Mouse (Mus musculus): ENCODE data around the gene Zfyve28. TPM values are rescaled to one million over a fixed set of nuclear protein-coding genes. Genes with fewer than 3 reads are reported as not detected.

The Zfyve28 gene
- 0.27 and 0.29 TPM in 2 replicates for polyA plus RNA-seq (2015; fragmentation: Nextera tagmentation; extraction: Ambion mirVana)

GRCm38 (mm10) chr5:34288154-34288716 lies at the start of gene Zfyve28, which contains the start of gene Cfap99:
TSS of gene Zfyve28 (minus strand) at chr5:34288449.
TSS of gene Cfap99 (plus strand) at chr5:34288600.
- Histone ChIP-seq H3K36me3 (ENCODE audit: control insufficient read depth, insufficient read depth, low read length) (no peaks in the 10 kb centered on the region), H3K27me3 (ENCODE audit: control insufficient read depth, insufficient read depth, low read length) (peaks cover 4% of the 10 kb centered on the region), H3K27ac (replicated peaks) (no peak within 1 kb of the TSS), H3K4me2 (replicated peaks; ENCODE audit: low read depth) (peak within 1 kb of the TSS; percentile 80), H3K9me3 (ENCODE audit: control insufficient read depth, low read length) (no peaks in the 10 kb centered on the region), H3K4me3 (ENCODE audit: low read depth, low read length) (peak within 1 kb of the TSS; percentile 52), H3K9ac (ENCODE audit: low read length) (no peak within 1 kb of the TSS), H3K4me1 (replicated peaks; ENCODE audit: control insufficient read depth, insufficient read depth) (0 out of 2 replicates have a peak, but pooled peaks cover 4% of the 10 kb centered on the region)
- ATAC-seq (ENCODE audit: low FRiP score, low TSS enrichment) (peak; percentile 90), DNase-seq (ENCODE audit: low spot score) (peak; percentile 70)
- no peak for TF ChIP-seq CTCF (IDR thresholded peaks at IDR 0.05; ENCODE audit: low read depth)
- no peak for TF ChIP-seq EP300 (optimal IDR thresholded peaks at IDR 0.05)
- under 1% methylated on average over 78 of the region's 83 CpGs for WGBS

- Histone ChIP-seq H3K4me2 (replicated peaks; ENCODE audit: low read depth) (peak overlapping the region; percentile 56), H3K9ac (ENCODE audit: low read length) (peak overlapping the region; percentile 97), H3K4me1 (replicated peaks; ENCODE audit: control insufficient read depth, insufficient read depth) (peaks cover 4% of the 10 kb centered on the region; the same call in 1 of the 2 replicates), H3K4me3 (ENCODE audit: low read depth, low read length) (peak overlapping the region; percentile 89), H3K27ac (replicated peaks) (peak overlapping the region; percentile 99), H3K36me3 (ENCODE audit: control insufficient read depth, insufficient read depth, low read length) (no peaks in the 10 kb centered on the region), H3K9me3 (ENCODE audit: control insufficient read depth, low read length) (no peaks in the 10 kb centered on the region), H3K27me3 (ENCODE audit: control insufficient read depth, insufficient read depth, low read length) (no peaks in the 10 kb centered on the region)
- TF ChIP-seq CTCF (IDR thresholded peaks at IDR 0.05; ENCODE audit: low read depth), result no peak
- no peak for TF ChIP-seq EP300 (optimal IDR thresholded peaks at IDR 0.05)
- DNase-seq (ENCODE audit: low spot score), result peak; percentile 86
- peak; percentile 74 for ATAC-seq (ENCODE audit: low FRiP score, low TSS enrichment)
- under 1% methylated on average over 42 of the region's 42 CpGs for WGBS
Measured at GRCm38 (mm10) chr5:34336775-34337450, 48.7 kb upstream of the Zfyve28 start.

- DNase-seq (ENCODE audit: low spot score) (peak; percentile 99), ATAC-seq (ENCODE audit: low FRiP score, low TSS enrichment) (peak; percentile 97)
- Histone ChIP-seq H3K27ac (replicated peaks) (peak within 1 kb of the TSS; percentile 99), H3K4me2 (replicated peaks; ENCODE audit: low read depth) (peak within 1 kb of the TSS; percentile 87), H3K4me3 (ENCODE audit: low read depth, low read length) (peak within 1 kb of the TSS; percentile 89), H3K9ac (ENCODE audit: low read length) (peak within 1 kb of the TSS; percentile 97), H3K9me3 (ENCODE audit: control insufficient read depth, low read length) (no peaks in the 10 kb centered on the region), H3K27me3 (ENCODE audit: control insufficient read depth, insufficient read depth, low read length) (no peaks in the 10 kb centered on the region), H3K4me1 (replicated peaks; ENCODE audit: control insufficient read depth, insufficient read depth) (peaks cover 4% of the 10 kb centered on the region; the same call in 1 of the 2 replicates), H3K36me3 (ENCODE audit: control insufficient read depth, insufficient read depth, low read length) (no peaks in the 10 kb centered on the region)
- TF ChIP-seq EP300 (optimal IDR thresholded peaks at IDR 0.05) (peak; percentile 96), CTCF (IDR thresholded peaks at IDR 0.05; ENCODE audit: low read depth) (no peak)
- under 1% methylated on average over 67 of the region's 67 CpGs for WGBS
Measured at GRCm38 (mm10) chr5:34336097-34336774, 48.0 kb upstream of the Zfyve28 start, which contains the start of gene Rnf4. TSS of gene Rnf4 (plus strand) at chr5:34336289.

GRCm38 (mm10) chr5:34335539-34336096 lies 47.4 kb upstream of the Zfyve28 start:
- no peaks in the 10 kb centered on the region for H3K36me3 ChIP-seq (ENCODE audit: control insufficient read depth, insufficient read depth, low read length)
- 2% methylated on average over 21 of the region's 21 CpGs for WGBS
- peak overlapping the region; percentile 89 for H3K27ac ChIP-seq (replicated peaks)
- DNase-seq (ENCODE audit: low spot score), result no peak
- H3K4me3 ChIP-seq (ENCODE audit: low read depth, low read length), result peak overlapping the region; percentile 89
- ATAC-seq (ENCODE audit: low FRiP score, low TSS enrichment), result peak; percentile 41
- peaks cover 4% of the 10 kb centered on the region; the same call in 1 of the 2 replicates for H3K4me1 ChIP-seq (replicated peaks; ENCODE audit: control insufficient read depth, insufficient read depth)
- TF ChIP-seq CTCF (IDR thresholded peaks at IDR 0.05; ENCODE audit: low read depth), result no peak
- TF ChIP-seq EP300 (optimal IDR thresholded peaks at IDR 0.05), result no peak
- H3K4me2 ChIP-seq (replicated peaks; ENCODE audit: low read depth), result peak overlapping the region; percentile 87
- H3K27me3 ChIP-seq (ENCODE audit: control insufficient read depth, insufficient read depth, low read length), result no peaks in the 10 kb centered on the region
- H3K9ac ChIP-seq (ENCODE audit: low read length), result peak overlapping the region; percentile 90
- no peaks in the 10 kb centered on the region for H3K9me3 ChIP-seq (ENCODE audit: control insufficient read depth, low read length)

- Histone ChIP-seq H3K4me2 (replicated peaks; ENCODE audit: low read depth) (no peak overlapping the region), H3K27me3 (ENCODE audit: control insufficient read depth, insufficient read depth, low read length) (no peaks in the 10 kb centered on the region), H3K36me3 (ENCODE audit: control insufficient read depth, insufficient read depth, low read length) (no peaks in the 10 kb centered on the region), H3K27ac (replicated peaks) (no peak overlapping the region), H3K9me3 (ENCODE audit: control insufficient read depth, low read length) (no peaks in the 10 kb centered on the region), H3K4me1 (replicated peaks; ENCODE audit: control insufficient read depth, insufficient read depth) (peaks cover 4% of the 10 kb centered on the region; the same call in 1 of the 2 replicates), H3K4me3 (ENCODE audit: low read depth, low read length) (no peak overlapping the region), H3K9ac (ENCODE audit: low read length) (no peak overlapping the region)
- DNase-seq (ENCODE audit: low spot score), result no peak
- TF ChIP-seq EP300 (optimal IDR thresholded peaks at IDR 0.05) (no peak), CTCF (IDR thresholded peaks at IDR 0.05; ENCODE audit: low read depth) (no peak)
- no peak for ATAC-seq (ENCODE audit: low FRiP score, low TSS enrichment)
- WGBS, result 93% methylated on average over 1 of the region's 1 CpGs
Measured at GRCm38 (mm10) chr5:34334081-34334480, 45.8 kb upstream of the Zfyve28 start.
